In genomic region chr7:35041286-35042208, GRCm38 (mm10) we compare ENCODE assay signal across 11 mouse cellular contexts. TPM values are rescaled to one million over a fixed set of nuclear protein-coding genes. Genes with fewer than 3 reads are reported as not detected.
DNase-seq lines count a peak whose midpoint lies in the region; ATAC-seq and TF ChIP-seq lines count a peak whose summit lies in the region.
"Had no signal": no experiment of that assay in that cellular context is flagged by ENCODE, and none has a peak within 500 bp of the region (broad histone marks: within the 10 kb centered on the region; RNA-seq: fewer than 3 reads in every experiment).

No protein-coding gene starts in this region.

- WGBS in limb, embryonic 15.5 days, result 68% methylated on average over 2 of the region's 2 CpGs

- H3K4me3 ChIP-seq in MEL (ENCODE audit: control insufficient read depth in 1 of 2, insufficient read depth in 1 of 2, low read depth in 2 of 2, low read length in 2 of 2), result no peak overlapping the region
- H3K4me3 ChIP-seq in limb, embryonic 15.5 days, result no peak overlapping the region
- H3K4me3 ChIP-seq: hindbrain, embryonic 13.5 days had no signal

- no peak overlapping the region for H3K27ac ChIP-seq in MEL (ENCODE audit: control insufficient read depth, low read depth, low read length)
- H3K27ac ChIP-seq in limb, embryonic 15.5 days, result 0 out of 2 replicates have a peak overlapping the region, but pooled peaks have one; percentile 2
- H3K27ac ChIP-seq: hindbrain, embryonic 13.5 days had no signal

- no peak overlapping the region for H3K4me2 ChIP-seq in limb, embryonic 15.5 days
- H3K4me2 ChIP-seq: hindbrain, embryonic 13.5 days had no signal

- no peaks in the 10 kb centered on the region for H3K27me3 ChIP-seq in MEL (ENCODE audit: control insufficient read depth in 1 of 2, insufficient read depth in 2 of 2, low read length in 2 of 2)
- H3K27me3 ChIP-seq in limb, embryonic 15.5 days, result no peaks in the 10 kb centered on the region
- H3K27me3 ChIP-seq: hindbrain, embryonic 13.5 days had no signal

- no peak for TF ChIP-seq RAD21 in MEL (IDR thresholded peaks at IDR 0.05; ENCODE audit: low read depth, low read length)

- peak; percentile 35 to 57 for DNase-seq in heart, postnatal 14 days
- no peak for DNase-seq in heart, postnatal 25 days (ENCODE audit: low spot score)
- DNase-seq in MEL (ENCODE audit: low read depth, low spot score), result no peak
- peak; percentile 77 for DNase-seq in adrenal gland, postnatal 14 days
- DNase-seq in frontal cortex, postnatal 25 days (ENCODE audit: low spot score in 2 of 2), result no peak
- DNase-seq in urinary bladder, postnatal 14 days (ENCODE audit: low spot score), result no peak
- DNase-seq in kidney, adult 11 months, result no peak
- DNase-seq: cerebellum, adult 2 months; thymus, postnatal 14 days had no signal

- H3K4me1 ChIP-seq in MEL (ENCODE audit: control insufficient read depth in 1 of 2, insufficient read depth in 2 of 2, low read length in 2 of 2), result no peaks in the 10 kb centered on the region
- H3K4me1 ChIP-seq in limb, embryonic 15.5 days, result peaks cover 32% of the 10 kb centered on the region

- H3K36me3 ChIP-seq in MEL (ENCODE audit: control insufficient read depth in 1 of 2, insufficient read depth in 2 of 2, low read length in 2 of 2), result peaks cover 0 to 7% of the 10 kb centered on the region in 2 experiments; a peak in 2 of 4 replicates
- H3K36me3 ChIP-seq in limb, embryonic 15.5 days, result peaks cover 41% of the 10 kb centered on the region

- TF ChIP-seq POLR2A in MEL (IDR thresholded peaks at IDR 0.05; ENCODE audit: control insufficient read depth in 1 of 2, insufficient read depth in 1 of 2, low read depth in 1 of 2, low read length in 2 of 2, poor library complexity in 1 of 2), result no peak

- intact Hi-C loops in heart, postnatal 14 days (cut with DNase I), result no loop called here
- intact Hi-C loops in heart, postnatal 25 days (cut with DNase I), result loop anchor here (5.0 kb wide), 1 partner anchor 76 kb away; the partner anchor contains the start of gene Cebpa

- TF ChIP-seq EP300 in MEL (IDR thresholded peaks at IDR 0.05; ENCODE audit: low read depth in 1 of 2, low read length in 2 of 2), result no peak

- TF ChIP-seq CTCF in MEL (IDR thresholded peaks at IDR 0.05 in 2 of 3, conservative IDR thresholded peaks at IDR 0.05 in 1 of 3; ENCODE audit: control insufficient read depth in 1 of 3, insufficient read depth in 1 of 3, low read depth in 2 of 3, low read length in 3 of 3, poor library complexity in 1 of 3, severe bottlenecking in 1 of 3), result no peak

- ATAC-seq in limb, embryonic 15.5 days (ENCODE audit: insufficient number of reproducible peaks, low FRiP score, low TSS enrichment, low read depth), result no peak

- no peak overlapping the region for H3K9ac ChIP-seq in MEL (ENCODE audit: control insufficient read depth, low read depth, low read length, poor library complexity, severe bottlenecking)
- H3K9ac ChIP-seq in limb, embryonic 15.5 days, result no peak overlapping the region
- H3K9ac ChIP-seq: hindbrain, embryonic 13.5 days had no signal

- H3K9me3 ChIP-seq in MEL (replicated peaks; ENCODE audit: insufficient read depth, low read length), result no peaks in the 10 kb centered on the region
- H3K9me3 ChIP-seq in limb, embryonic 15.5 days, result no peaks in the 10 kb centered on the region
- H3K9me3 ChIP-seq: hindbrain, embryonic 13.5 days had no signal

- no peaks in the 10 kb centered on the region for H3K79me2 ChIP-seq in MEL (ENCODE audit: control insufficient read depth, insufficient read depth, low read length, poor library complexity)

TF ChIP-seq in MEL, 35 proteins besides CTCF, POLR2A, EP300 and RAD21:
- no peak for TF ChIP-seq ELF1 (IDR thresholded peaks at IDR 0.05; ENCODE audit: low read depth, low read length)
- TF ChIP-seq POLR2AphosphoS2 (IDR thresholded peaks at IDR 0.05; ENCODE audit: low read length), result 0 out of 2 replicates have a peak, but pooled peaks have one; percentile 33
- TF ChIP-seq TBP (IDR thresholded peaks at IDR 0.05; ENCODE audit: low read depth, low read length), result no peak
- no peak for TF ChIP-seq USF2 (IDR thresholded peaks at IDR 0.05; ENCODE audit: borderline replicate concordance in 1 of 2, insufficient read depth in 1 of 2, low read depth in 1 of 2, low read length in 2 of 2)

RNA-seq across cellular contexts. Expression of gene Cebpg, which starts 14.8 kb away (rescaled TPM):
- 10 to 100 TPM; 27.8 to 29.1 TPM for total RNA-seq in heart, postnatal 14 days (2021)
- 10 to 100 TPM; 20.9 to 23.7 TPM for total RNA-seq in heart, postnatal 25 days (2021)
- 17.3 and 19.7 TPM in 2 replicates for total RNA-seq in MEL (2012; rRNA removed)
- 10 to 100 TPM in 1 of 2 experiments, not detected in 1; 20.7 TPM for polyA plus RNA-seq in MEL (2012; ENCODE audit: insufficient read depth in 1 of 2, insufficient read length in 2 of 2, low read depth in 1 of 2, low replicate concordance in 2 of 2, missing spikeins in 1 of 2)
- 52.4 and 53.7 TPM in 2 replicates for total RNA-seq in adrenal gland, postnatal 14 days (2021)
- polyA plus RNA-seq in limb, embryonic 15.5 days (2015; fragmentation: Nextera tagmentation; extraction: Ambion mirVana), result 36.6 and 43.0 TPM in 2 replicates

Comparison
In these comparisons a context has a peak if more than half of its experiments do, and no peak if none do; other contexts are left out.
1. DNase-seq: peak in heart, postnatal 14 days (2 of 2) and adrenal gland, postnatal 14 days (single experiment); none in heart, postnatal 25 days (single experiment), MEL (single experiment), frontal cortex, postnatal 25 days (0 of 2), urinary bladder, postnatal 14 days (single experiment) and kidney, adult 11 months (single experiment).